Mouse (Mus musculus) heart, embryonic 11.5 days (tissue): ENCODE data around the gene Ralgps1. TPM values are rescaled to one million over a fixed set of nuclear protein-coding genes. Genes with fewer than 3 reads are reported as not detected.

Experiments
- ATAC-seq: fragments of 200-750 bp; cut with Nextera tagmentation; replicated peaks from 2 replicates; pipeline ENCODE4 v1.8.0; 2017; ENCODE audit warnings: moderate library complexity; ENCODE audit not compliant: insufficient number of reproducible peaks, low FRiP score, low TSS enrichment
- H3K27ac ChIP-seq: fragments of 300-500 bp; sonication (generic); 2 replicates; pipeline ENCODE4 v1.5.1; 2014; ENCODE audit warnings: mild to moderate bottlenecking, low read depth, low read length
- H3K27me3 ChIP-seq: fragments of 300-500 bp; sonication (generic); 2 replicates; pipeline ENCODE4 v1.6.1; 2014; ENCODE audit warnings: mild to moderate bottlenecking, low read length, mixed read lengths; ENCODE audit not compliant: control insufficient read depth, insufficient read depth
- H3K36me3 ChIP-seq: fragments of 300-500 bp; sonication (generic); 2 replicates; pipeline ENCODE4 v1.6.1; 2014; ENCODE audit warnings: mild to moderate bottlenecking, low read length, moderate library complexity, mixed read lengths; ENCODE audit not compliant: control insufficient read depth, insufficient read depth
- H3K4me1 ChIP-seq: fragments of 300-500 bp; sonication (generic); 2 replicates; pipeline ENCODE4 v1.6.1; 2014; ENCODE audit warnings: low read length; ENCODE audit not compliant: control insufficient read depth, insufficient read depth
- H3K4me2 ChIP-seq: fragments of 300-500 bp; sonication (generic); 2 replicates; pipeline ENCODE4 v1.6.1; 2014; ENCODE audit warnings: mild to moderate bottlenecking, moderate library complexity
- H3K4me3 ChIP-seq: fragments of 300-500 bp; sonication (generic); 2 replicates; pipeline ENCODE4 v1.5.1; 2014; ENCODE audit warnings: low read depth, low read length
- H3K9ac ChIP-seq: fragments of 300-500 bp; sonication (generic); 2 replicates; pipeline ENCODE4 v1.6.1; 2014; ENCODE audit warnings: mild to moderate bottlenecking, low read depth, low read length, moderate library complexity
- H3K9me3 ChIP-seq: fragments of 300-500 bp; sonication (generic); replicated peaks from 2 replicates; pipeline ENCODE4 v1.6.1; 2016; ENCODE audit warnings: low read length; ENCODE audit not compliant: control insufficient read depth
- WGBS: fragments of 180-500 bp; shearing (Covaris S2); extraction: QIAGEN DNeasy Blood & Tissue Kit; methylation state at CpG from one replicate; pipeline ENCODE4 v1.1.7; 2014; ENCODE audit not compliant: insufficient replicate concordance; 5-methylcytosine and 5-hydroxymethylcytosine counted together
- polyA plus RNA-seq: library from polyadenylated mRNA; unstranded; fragments of >200 nt; fragmentation: Nextera tagmentation; extraction: Ambion mirVana; gene quantifications from 2 replicates; pipeline ENCODE4 v1.2.1, GENCODE M21; 2014

Ralgps1 gene
- polyA plus RNA-seq, 1 experiment from 2014 or later, result 6.6 TPM

GRCm38 (mm10) chr2:33357250-33357838 lies 13.9 kb downstream of the Ralgps1 start:
- H3K9ac ChIP-seq, result no peak overlapping the region
- ATAC-seq, result no peak
- 0 out of 2 replicates have a peak, but pooled peaks cover 2% of the 10 kb centered on the region for H3K4me1 ChIP-seq

GRCm38 (mm10) chr2:33355558-33355957 lies 15.7 kb downstream of the Ralgps1 start:
- no peaks in the 10 kb centered on the region for H3K36me3 ChIP-seq
- no peak overlapping the region for H3K27ac ChIP-seq
- no peak overlapping the region for H3K9ac ChIP-seq
- WGBS, result 92% methylated on average over 6 of the region's 6 CpGs
- no peak for ATAC-seq
- H3K4me2 ChIP-seq, result no peak overlapping the region
- no peaks in the 10 kb centered on the region for H3K4me1 ChIP-seq
- no peaks in the 10 kb centered on the region for H3K9me3 ChIP-seq
- peaks cover 3% of the 10 kb centered on the region; the same call in 1 of the 2 replicates for H3K27me3 ChIP-seq
- no peak overlapping the region for H3K4me3 ChIP-seq

More at GRCm38 (mm10) chr2:33357250-33357838, 13.9 kb downstream of the Ralgps1 start:
- WGBS, result 81% methylated on average over 7 of the region's 7 CpGs
- no peaks in the 10 kb centered on the region for H3K9me3 ChIP-seq
- H3K4me2 ChIP-seq, result no peak overlapping the region
- peaks cover 3% of the 10 kb centered on the region; the same call in 1 of the 2 replicates for H3K27me3 ChIP-seq
- H3K4me3 ChIP-seq, result no peak overlapping the region
- no peak overlapping the region for H3K27ac ChIP-seq
- no peaks in the 10 kb centered on the region for H3K36me3 ChIP-seq

GRCm38 (mm10) chr2:33353432-33353831 lies 17.9 kb downstream of the Ralgps1 start:
- H3K4me2 ChIP-seq, result no peak overlapping the region
- no peak for ATAC-seq
- no peak overlapping the region for H3K4me3 ChIP-seq
- peaks cover 2% of the 10 kb centered on the region; the same call in 1 of the 2 replicates for H3K4me1 ChIP-seq
- H3K9ac ChIP-seq, result no peak overlapping the region
- no peaks in the 10 kb centered on the region for H3K9me3 ChIP-seq
- 72% methylated on average over 5 of the region's 5 CpGs for WGBS
- no peak overlapping the region for H3K27ac ChIP-seq
- no peaks in the 10 kb centered on the region for H3K27me3 ChIP-seq
- no peaks in the 10 kb centered on the region for H3K36me3 ChIP-seq

GRCm38 (mm10) chr2:33351449-33351848 lies 19.8 kb downstream of the Ralgps1 start:
- H3K27ac ChIP-seq, result no peak overlapping the region
- no peak for ATAC-seq
- no peaks in the 10 kb centered on the region for H3K36me3 ChIP-seq
- H3K27me3 ChIP-seq, result no peaks in the 10 kb centered on the region
- H3K9me3 ChIP-seq, result no peaks in the 10 kb centered on the region
- no peak overlapping the region for H3K4me3 ChIP-seq
- peaks cover 4% of the 10 kb centered on the region for H3K4me1 ChIP-seq
- no peak overlapping the region for H3K4me2 ChIP-seq
- 88% methylated on average over 3 of the region's 3 CpGs for WGBS
- 0 out of 2 replicates have a peak overlapping the region, but pooled peaks have one; percentile 5 for H3K9ac ChIP-seq

- no peaks in the 10 kb centered on the region for H3K36me3 ChIP-seq
- peaks cover 9% of the 10 kb centered on the region for H3K4me1 ChIP-seq
- no peak overlapping the region for H3K4me2 ChIP-seq
- H3K9ac ChIP-seq, result no peak overlapping the region
- no peaks in the 10 kb centered on the region for H3K27me3 ChIP-seq
- H3K27ac ChIP-seq, result no peak overlapping the region
- no peaks in the 10 kb centered on the region for H3K9me3 ChIP-seq
- 68% methylated on average over 6 of the region's 6 CpGs for WGBS
- no peak overlapping the region for H3K4me3 ChIP-seq
- no peak for ATAC-seq
Measured at GRCm38 (mm10) chr2:33350921-33351320, 20.4 kb downstream of the Ralgps1 start.

- no peaks in the 10 kb centered on the region for H3K9me3 ChIP-seq
- H3K27ac ChIP-seq, result no peak overlapping the region
- H3K4me2 ChIP-seq, result no peak overlapping the region
- 51% methylated on average over 2 of the region's 2 CpGs for WGBS
- H3K4me3 ChIP-seq, result no peak overlapping the region
- H3K9ac ChIP-seq, result no peak overlapping the region
- H3K4me1 ChIP-seq, result peaks cover 22% of the 10 kb centered on the region
- no peak for ATAC-seq
- H3K27me3 ChIP-seq, result no peaks in the 10 kb centered on the region
- H3K36me3 ChIP-seq, result no peaks in the 10 kb centered on the region
Measured at GRCm38 (mm10) chr2:33349581-33349980, 21.7 kb downstream of the Ralgps1 start.

- Histone ChIP-seq H3K27ac (no peak overlapping the region), H3K4me1 (peaks cover 25% of the 10 kb centered on the region), H3K36me3 (no peaks in the 10 kb centered on the region), H3K4me2 (no peak overlapping the region), H3K27me3 (no peaks in the 10 kb centered on the region), H3K9me3 (no peaks in the 10 kb centered on the region), H3K4me3 (no peak overlapping the region), H3K9ac (no peak overlapping the region)
- no peak for ATAC-seq
- 17% methylated on average over 2 of the region's 2 CpGs for WGBS
Measured at GRCm38 (mm10) chr2:33349081-33349480, 22.2 kb downstream of the Ralgps1 start.

GRCm38 (mm10) chr2:33348260-33348659 lies 23.0 kb downstream of the Ralgps1 start:
- Histone ChIP-seq H3K9ac (no peak overlapping the region), H3K36me3 (no peaks in the 10 kb centered on the region), H3K9me3 (no peaks in the 10 kb centered on the region), H3K4me3 (no peak overlapping the region), H3K4me1 (peaks cover 30% of the 10 kb centered on the region), H3K4me2 (no peak overlapping the region), H3K27me3 (no peaks in the 10 kb centered on the region), H3K27ac (no peak overlapping the region)
- ATAC-seq, result no peak
- WGBS, result 77% methylated on average over 3 of the region's 3 CpGs

- H3K36me3 ChIP-seq, result no peaks in the 10 kb centered on the region
- H3K4me2 ChIP-seq, result no peak overlapping the region
- H3K27me3 ChIP-seq, result no peaks in the 10 kb centered on the region
- 35% methylated on average over 3 of the region's 3 CpGs for WGBS
- no peaks in the 10 kb centered on the region for H3K9me3 ChIP-seq
- no peak overlapping the region for H3K9ac ChIP-seq
- ATAC-seq, result no peak
- H3K4me1 ChIP-seq, result peaks cover 30% of the 10 kb centered on the region
- no peak overlapping the region for H3K4me3 ChIP-seq
- no peak overlapping the region for H3K27ac ChIP-seq
Measured at GRCm38 (mm10) chr2:33347607-33348006, 23.7 kb downstream of the Ralgps1 start.
